Mouse (Mus musculus) cerebellum, adult 11 months (tissue): ENCODE measurements at regions not wholly inside any gene's neighbourhood (a gene's known extent, or its start where the extent isn't known, plus 50 kb on each side); places are given as distances from the start of the nearest gene placed in this dataset.
"Not testable (repeated sequence)": the region's sequence is repeated elsewhere in the genome, so short reads cannot be mapped to it uniquely, and the experiment has no call there.

ENCODE experiments used
- DNase-seq: peaks from one replicate; pipeline ENCODE4 v3.0.0; 2022

DNA sequence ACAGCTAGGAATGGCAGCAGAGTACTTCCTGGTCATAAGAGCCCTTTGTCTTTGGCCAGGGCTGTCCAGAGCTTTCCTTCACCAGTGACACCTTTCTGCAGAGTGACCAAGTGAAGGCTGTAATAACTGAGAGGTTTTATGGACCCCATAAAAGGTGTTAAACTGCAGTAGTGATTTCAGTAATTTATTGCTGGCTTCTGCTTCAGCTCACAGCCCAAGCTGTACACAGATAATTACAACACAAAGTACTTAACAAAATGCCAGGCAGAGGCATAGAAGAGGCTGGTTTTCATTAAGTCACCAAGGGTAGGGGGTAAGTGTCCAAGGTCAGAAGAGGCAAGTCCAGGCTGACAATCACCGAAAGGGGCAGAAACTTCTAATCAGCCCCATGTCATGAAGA, 83.8 kb downstream of the Eif4e start:
- DNase-seq = no peak

DNA sequence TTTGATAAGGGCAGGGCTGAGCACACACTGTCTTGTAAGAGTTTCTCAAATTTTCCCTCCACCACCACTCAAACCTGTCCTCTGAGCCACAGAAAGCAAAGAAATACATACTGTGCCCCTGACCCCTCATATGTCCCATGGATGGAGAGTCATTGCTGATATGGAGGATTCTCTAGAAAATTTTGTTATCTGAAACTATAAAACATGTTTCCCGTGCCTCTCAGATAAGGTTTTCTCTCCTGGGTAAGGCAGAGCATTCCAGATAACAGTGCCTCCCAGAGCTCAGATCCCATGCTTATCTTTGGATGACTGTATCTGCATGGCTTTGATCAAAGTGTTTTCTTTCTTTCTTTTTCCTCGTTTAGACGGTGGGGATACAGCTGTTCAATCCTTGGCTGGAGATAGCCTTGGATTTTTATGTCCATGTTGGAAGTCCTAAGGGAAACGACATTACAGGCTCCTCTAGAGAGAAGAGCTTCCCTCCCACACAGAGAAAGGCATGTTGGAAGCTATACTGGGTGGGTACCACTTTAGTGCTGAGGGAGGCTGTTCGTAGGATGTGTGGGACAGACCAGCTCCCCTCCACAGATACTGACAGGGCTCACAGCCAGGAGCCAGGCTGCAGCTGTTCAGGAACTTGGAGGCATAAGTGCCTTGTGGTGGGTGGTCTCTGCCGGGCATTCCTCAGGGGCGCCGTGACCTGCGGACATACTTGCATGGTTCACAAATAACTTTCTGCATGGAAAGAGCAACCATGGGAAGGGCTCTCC, 87.1 kb downstream of the Eif4e start:
- no peak for DNase-seq

DNA sequence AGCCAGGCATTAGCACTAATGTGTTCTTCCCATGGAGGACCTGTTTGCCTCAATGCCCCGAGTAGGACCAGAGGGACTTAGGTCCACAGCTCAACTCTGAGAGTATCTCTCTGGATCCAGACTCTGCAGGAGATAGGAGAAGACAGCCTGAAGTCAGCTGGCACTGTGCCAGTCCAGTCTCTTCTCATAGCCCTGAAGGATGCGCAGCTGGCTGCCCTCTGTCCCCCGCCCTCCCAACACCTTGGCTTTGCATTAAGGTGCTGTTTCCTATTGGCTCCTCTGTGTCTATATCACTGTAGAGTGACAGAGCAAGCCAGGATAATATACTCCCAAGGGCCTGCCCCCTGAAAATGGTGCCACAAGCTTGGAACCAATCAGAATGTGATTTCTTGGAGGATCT, 87.7 kb downstream of the Eif4e start:
- DNase-seq = no peak

DNA sequence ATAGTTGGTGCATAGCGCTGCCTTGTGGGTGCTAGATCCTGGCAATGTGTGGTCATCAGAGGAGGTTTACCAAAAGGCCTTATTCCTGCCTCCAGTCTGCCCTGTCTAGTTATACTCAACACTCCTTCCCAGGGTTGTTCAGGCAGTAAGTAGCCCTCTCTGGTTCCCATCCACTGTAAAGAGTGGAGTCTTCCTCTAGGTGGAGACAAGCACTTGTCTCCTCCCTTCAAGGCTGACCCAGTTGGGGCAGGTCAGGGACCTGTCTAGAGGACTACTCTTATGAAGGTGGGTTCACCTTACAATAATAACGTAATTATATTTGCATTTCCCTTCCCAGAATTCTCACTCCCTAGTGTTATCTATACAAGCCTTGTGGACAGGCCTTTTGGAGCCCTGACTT, 88.9 kb downstream of the Eif4e start:
- DNase-seq = no peak

DNA sequence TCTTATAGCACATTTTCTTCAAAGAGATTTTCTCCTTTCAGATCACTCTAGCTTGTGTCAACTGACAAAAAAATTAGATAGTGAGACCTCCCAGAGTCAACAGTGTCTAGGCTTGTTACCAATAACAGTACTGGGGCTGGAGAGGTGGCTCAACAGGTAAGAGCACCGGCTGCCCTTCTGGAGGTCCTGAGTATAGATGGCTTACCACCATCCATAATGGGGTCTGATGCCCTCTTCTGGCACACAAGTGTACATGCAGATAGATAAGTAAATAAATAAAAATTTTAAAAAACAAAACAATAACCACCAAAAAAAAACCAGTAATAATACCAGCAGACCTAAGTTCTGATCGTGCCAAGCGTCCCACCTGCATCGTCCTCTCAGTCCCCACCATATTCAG, 94.3 kb downstream of the Eif4e start:
- DNase-seq = no peak

DNA sequence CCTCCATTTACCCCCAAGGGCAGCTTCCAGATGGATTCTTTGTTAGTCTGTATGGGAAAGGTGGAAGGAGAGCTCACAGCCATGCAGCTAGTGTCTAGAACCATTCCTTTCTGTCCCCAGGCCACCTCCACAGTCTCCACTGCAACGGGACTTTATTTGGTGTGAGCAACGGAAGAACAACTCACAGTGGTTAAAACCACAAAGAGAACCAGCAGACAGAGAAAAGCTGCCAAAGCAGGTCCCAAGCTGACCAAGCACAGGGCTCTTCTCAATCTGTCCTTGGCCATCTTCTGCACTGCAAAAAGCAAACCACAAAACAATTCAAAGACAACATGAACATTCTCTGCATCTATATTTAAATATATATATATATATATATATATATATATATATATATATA, 98.1 kb downstream of the Eif4e start:
- no peak for DNase-seq

DNA sequence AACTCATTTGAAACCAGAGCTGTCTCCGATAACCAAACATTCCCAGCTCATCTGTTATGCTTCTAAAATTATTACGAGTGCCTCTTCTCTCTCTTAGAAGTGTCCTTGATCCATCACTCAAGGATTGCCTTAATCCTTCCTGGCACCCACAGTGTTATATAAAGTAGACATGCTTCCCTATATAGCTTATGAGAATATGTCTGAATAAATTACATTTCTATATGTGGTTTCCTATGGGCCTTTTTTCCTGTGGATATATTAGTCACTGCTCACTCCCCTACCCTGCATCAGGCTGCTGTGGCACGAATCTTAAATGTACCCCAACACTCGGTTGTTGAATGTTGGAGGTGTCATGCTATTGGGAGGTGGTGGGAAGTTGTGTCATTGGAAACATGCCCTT, 100.3 kb downstream of the Eif4e start:
- DNase-seq = no peak

DNA sequence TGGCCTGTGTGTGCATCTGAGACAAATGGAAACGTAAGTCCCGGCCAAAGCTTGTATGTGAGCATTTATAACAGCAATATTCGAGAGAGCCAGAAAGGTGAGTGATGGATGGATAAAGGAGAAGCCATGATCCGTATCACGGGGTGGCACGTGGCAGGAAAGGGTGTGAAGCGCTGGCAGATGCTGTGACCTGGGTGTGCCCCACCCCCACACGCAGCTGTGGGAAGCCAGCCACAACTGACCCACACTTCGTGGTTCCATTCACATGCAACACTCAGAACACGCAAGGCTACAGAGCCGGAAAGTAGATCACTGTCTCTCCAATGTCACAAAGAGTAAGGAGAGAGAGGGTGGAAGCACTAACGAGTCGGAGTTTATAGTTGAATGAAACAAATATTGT, 104.3 kb downstream of the Eif4e start:
- no peak for DNase-seq

DNA sequence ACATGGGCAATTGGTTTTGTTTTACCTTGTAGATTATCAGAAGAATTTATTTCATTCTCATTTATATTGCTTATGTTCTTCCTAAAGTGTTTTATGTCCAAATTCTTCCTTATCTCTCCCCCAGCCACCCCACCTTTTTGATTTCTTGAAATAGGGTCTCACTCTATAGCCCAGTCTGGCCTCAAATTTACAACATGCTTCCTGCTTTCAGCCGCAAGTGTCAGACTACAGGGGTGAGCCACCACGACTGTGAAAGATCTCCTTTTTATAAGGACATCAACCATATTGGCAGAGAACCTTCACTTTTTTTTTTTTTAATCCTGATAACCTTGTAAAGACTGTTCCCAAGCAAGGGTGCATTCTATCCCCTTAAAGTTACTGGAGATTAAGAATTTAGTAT, 106.1 kb downstream of the Eif4e start:
- no peak for DNase-seq

DNA sequence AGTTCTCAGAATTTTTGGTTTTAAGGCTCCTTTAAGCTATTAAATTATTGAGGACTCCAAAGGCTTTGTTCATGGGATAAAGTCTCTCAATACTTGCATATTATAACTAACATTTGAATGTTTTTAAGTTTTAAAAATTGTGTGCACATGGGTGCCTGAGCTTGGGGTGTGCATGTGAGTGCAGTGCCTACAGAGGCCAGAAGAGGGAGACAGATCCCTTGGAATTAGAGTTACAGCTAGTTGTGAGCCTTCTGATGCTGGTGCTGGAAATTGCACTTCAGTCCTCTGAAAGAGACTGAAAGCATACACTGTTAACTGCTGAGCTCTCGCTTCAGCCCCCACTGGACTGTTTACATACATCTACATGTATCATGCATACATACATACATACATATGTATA, 100.0 kb upstream of the Tspan5 start:
- DNase-seq = no peak

DNA sequence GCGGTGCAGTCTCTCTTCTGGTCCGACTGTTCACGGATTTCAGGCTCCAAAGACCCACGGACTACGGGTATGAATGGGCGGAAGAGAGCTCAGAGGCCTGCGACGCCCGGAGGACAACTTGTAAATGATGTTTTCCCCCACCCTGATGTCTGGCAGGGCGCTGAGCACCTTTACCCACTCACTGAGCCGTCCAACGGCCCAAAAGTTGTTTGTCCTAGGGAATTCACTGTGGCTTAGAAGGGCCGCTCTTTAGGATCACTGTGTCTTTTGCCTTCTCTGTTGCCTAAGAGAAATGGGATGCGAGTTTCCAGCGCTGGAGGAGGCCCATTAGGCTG, 98.1 kb upstream of the Tspan5 start:
- DNase-seq = no peak

DNA sequence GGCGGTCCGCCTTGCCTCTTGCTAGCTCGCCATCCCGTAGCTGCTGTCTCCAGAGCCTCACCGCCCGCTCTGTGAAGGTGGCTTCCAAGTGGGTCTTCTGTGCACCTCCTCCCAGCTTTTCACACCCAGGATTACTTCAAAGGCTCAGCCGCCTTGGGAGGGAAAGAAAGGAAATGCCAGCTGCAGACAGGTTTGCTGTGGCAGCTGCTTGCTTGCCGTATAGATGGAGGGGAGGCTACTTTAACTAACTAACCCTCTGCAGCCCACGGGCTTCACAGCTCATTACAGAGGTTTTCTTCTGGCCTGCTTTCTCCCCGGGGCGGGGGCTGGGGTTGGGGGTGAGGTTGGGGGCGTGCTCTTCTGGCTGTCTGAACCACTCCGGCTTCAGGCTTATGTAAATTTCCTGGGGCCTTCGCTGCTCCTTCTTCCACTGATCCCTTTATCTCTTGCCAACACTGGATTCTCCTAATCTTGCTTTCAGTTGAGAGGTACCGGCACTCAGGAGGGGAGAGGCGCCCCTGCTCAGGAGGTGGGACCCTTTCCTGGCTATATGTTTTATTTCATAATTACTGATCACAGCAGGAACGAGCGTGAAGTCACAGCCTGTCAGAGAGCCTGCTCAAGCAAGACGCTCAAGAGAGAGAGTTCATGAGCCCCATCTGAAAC, 97.6 kb upstream of the Tspan5 start:
- DNase-seq = no peak

DNA sequence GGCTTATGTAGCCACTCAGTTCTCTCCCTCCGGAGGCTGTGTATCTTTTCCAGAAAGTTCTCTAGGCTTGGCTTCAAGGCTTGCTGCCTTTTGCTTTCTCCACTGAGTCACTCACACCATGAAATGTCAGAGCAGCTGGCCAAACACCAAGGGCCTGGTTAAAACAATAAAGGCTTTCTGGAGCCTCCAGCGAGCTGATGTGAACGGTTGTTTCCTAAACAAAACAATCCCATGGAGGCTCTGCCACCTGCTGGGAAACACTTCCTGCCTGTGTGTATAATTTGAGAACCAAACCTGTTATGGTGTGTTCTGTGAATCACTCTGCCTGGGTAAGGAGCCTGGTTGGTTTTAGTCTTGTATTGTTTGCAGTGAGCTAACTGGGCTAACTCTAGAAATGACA, 96.7 kb upstream of the Tspan5 start:
- DNase-seq = peak; percentile 10

DNA sequence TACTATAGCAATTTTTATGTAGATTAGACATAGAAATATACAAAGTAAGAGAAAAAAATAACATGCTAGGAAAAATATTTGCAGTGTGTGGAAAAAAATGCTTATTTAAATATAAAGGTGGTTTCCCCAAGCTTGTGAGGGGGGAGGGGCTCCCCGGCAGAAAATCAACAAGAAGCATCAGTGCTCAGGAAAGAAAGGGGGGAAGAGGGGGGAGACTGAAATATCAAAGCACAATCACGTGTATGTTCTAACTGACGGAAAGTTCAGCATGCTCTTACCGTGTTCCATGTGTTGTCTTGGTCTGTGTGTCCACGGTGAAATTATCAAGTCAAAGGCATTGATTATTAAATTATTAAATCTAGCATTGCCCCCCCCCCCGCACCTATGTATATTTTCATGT, 92.3 kb upstream of the Tspan5 start:
- no peak for DNase-seq

DNA sequence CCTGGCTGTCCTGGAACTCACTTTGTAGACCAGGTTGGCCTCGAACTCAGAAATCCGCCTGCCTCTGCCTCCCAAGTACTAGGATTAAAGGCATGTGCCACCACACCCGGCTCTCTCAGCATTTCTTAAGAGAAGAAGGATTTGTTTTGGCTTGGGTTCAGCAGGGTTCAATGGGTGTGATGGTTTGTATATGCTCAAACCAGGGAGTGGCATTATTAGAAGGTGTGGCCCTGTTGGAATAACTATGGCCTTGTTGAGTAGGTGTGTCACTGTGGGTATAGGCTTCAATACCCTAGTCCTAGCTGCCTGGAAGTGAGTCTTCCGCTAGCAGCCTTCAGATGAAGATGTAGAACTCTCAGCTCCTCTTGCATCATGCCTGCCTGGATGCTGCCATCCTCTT, 91.3 kb upstream of the Tspan5 start:
- DNase-seq = not testable (repeated sequence)

DNA sequence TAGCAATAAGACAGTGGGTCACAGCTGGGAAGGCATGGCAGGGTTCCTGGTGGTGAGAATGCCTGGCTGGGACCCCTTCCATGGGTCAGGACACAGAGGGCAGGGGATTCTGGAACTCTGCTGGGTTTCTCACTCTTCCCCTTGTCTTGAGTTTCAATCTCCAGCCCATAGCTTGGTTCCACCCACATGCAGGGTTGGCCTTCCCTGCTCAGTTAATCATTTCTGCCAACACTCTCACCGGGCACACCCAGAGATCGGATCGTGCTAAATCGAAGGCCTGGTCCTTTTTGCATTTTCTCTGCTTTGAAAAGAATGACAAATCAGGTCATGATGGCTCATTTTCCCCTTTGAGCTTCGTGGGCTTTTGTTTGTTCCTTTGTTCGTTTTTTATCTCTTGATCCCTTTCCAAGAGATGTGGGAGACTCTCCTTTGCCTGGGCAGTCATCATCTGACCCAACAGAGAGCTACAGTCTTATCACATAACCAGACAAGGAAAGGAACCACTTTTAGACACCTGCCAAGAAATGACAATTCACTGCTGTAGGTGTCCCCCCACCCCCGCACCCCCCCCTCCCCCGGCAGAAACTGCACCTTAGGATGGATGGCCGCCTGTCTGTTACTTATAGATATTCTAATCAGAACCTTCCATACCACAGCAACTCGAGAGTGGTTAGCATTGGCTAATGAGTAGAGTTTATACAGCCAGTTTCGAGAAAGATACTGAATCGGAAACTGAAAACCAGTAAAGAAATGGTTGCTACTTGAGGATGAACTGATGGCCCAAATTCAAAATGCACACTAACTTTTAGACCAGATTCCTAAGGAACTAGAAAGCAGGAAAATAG, 90.4 kb upstream of the Tspan5 start:
- DNase-seq = no peak

DNA sequence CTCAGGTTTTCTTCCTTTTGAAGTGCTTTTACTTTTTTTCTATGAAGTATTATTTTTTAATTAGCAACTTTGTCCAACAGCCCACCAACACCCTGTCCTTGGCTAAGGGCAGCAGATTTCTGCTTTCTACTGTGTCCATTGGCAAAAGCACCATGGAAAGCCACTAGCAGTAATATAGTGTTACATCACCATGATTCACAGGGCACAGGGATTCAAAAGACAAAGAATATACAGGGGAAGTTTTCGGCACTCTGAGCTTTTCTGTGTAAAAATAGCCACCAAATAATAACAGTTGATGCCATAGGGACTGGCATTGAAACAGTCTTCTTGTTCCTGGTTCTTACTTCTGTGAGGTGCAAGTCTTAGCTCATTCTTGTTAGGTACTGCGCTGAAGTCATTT, 89.8 kb upstream of the Tspan5 start:
- DNase-seq = no peak

DNA sequence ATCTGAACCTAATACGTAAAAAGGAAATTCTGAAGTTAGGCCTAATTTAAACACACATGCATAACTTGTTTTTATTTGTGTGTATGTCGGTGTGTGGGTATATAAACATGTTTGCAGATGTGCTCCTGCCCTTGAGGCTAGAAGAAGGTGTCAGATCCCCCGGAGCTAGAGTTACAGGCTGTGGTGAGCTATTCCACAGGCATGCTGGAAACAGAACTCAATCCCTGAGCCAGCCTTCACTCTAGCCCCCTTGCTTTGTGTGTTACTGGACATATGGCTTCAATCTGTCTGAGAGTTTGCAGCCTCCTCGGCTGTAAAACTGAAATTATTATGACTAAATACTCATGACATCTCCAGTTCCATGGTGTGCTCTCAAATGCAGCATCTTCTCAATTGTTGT, 89.3 kb upstream of the Tspan5 start:
- DNase-seq = no peak

DNA sequence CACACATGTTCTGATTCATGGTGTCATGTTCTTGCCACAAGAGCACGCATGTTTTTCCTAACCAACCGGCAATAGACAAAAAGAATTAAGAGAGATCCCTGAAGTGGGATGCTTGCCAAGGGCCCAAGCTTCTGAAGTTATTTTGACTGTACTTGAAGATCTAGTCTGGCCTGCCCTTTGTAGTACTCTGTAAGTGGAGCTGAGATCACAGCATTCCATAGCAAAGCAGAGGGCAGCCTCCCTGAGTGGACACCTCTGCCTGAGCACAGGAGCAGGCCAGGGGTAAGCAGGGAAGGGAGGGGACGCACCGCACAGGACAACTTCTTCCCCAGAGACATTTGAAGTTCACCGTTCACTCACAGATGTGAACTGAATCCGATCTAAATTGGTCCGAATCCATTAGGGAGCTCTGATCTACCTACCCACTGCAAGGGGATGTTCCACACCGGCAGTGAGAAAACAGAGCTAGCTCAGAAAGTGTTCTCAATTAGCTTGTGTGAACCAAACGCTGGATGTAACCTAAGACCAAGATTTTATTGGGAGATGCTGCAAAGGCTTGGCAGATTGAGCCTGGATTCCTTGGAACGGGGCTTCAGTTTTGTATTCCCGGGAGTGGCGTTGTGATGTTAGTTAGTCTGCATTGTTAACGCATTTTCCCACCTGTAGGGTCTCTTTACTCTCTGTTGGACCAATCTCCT, 88.3 kb upstream of the Tspan5 start:
- no peak for DNase-seq

DNA sequence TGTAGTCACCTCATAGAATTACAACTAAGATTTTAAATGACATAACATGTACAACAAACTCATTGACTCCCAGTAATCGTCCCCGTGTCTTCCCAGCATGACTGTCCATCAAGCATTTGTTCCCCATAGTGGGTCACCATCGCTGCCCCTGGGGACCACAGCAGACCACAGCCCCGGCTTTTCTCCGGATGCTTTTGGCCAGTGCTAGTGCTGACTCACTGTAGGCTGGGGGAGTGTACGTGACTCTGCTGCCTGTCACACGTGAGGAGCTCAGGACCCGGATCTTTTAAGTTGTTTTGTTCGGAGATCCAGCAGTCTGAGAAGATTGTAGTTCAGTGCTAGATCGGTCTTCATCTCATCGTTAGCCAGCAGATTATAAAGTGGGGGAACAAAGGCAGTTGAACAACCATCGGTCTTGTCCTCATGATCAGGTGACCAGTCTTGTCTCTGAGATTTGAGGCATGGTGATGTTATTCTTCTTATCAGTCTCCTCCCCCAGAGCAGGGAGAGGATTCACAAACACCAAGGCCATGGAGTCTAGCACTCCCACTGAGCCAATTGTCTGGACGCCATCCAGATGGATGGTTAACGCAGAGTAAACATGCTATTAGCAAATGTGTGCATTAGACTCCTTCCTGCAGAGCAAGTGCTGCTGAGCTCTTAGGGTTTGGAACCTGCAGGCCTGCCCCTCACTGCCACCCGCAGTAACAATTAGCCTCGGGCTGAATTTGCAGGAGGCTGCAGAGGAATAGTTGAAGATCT, 87.2 kb upstream of the Tspan5 start:
- DNase-seq = no peak

DNA sequence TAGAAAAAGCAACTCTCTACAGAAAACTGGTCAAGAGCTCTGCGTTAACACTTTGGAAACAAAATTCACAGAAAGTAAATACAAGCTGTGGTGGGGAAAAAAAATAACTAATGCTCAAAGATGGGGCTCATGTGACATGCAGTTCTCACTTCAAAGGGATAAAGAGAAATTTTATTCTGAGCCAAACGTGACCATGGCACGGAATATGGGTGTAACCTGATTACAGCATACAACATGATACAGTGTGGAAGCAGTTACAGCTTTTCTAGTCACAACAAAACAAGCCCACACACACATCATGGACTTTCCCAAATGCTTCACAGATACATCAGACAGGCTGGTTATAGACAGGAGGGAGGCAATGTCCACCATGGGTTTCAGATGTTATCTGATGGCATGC, 86.5 kb upstream of the Tspan5 start:
- no peak for DNase-seq

DNA sequence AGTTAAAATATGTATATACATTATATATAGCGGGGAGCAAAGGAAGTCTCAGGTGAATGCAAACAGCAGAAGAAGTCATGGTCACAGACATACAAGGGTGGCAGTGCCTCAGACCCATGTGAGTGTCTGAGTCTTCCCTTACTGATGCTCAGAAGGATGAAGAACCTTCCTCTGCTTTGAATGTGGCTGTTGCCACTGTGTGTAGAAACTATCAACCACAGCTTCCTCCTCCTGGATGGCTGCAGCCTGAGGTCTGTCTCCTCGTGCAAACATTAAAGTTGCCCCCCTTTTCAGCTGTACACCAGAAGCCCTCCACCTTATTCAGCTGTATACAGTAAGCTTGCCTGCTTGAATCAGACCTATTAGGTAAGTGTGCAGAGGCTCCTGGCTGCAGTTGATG, 79.4 kb upstream of the Tspan5 start:
- DNase-seq = no peak
